Mouse (Mus musculus) megakaryocyte, embryonic 14.5 days (primary cell): ENCODE data around the gene Rnf130. TPM values are rescaled to one million over a fixed set of nuclear protein-coding genes. Genes with fewer than 3 reads are reported as not detected.

ENCODE experiments used
- H3K27me3 ChIP-seq: replicated peaks from 2 replicates; pipeline ENCODE3; 2012; ENCODE audit warnings: inconsistent platforms
- H3K36me3 ChIP-seq: replicated peaks from 2 replicates; pipeline ENCODE3; 2012; ENCODE audit warnings: low read length, inconsistent platforms, mixed read lengths
- H3K4me1 ChIP-seq: 2 replicates; pipeline ENCODE4 v1.6.1; 2012; ENCODE audit warnings: inconsistent platforms
- H3K4me3 ChIP-seq: replicated peaks from 2 replicates; pipeline ENCODE3; 2012; ENCODE audit warnings: moderate library complexity, mild to moderate bottlenecking, inconsistent platforms
- H3K9me3 ChIP-seq: 2 replicates; pipeline ENCODE4 v1.6.1; 2012; ENCODE audit warnings: inconsistent platforms
- FLI1 ChIP-seq: IDR thresholded peaks from 2 replicates; pipeline ENCODE4 v1.6.1; 2012; ENCODE audit warnings: low read length, inconsistent platforms, mixed read lengths
- GATA1 ChIP-seq: IDR thresholded peaks from 3 replicates; pipeline ENCODE4 v1.6.1; 2012; ENCODE audit warnings: mixed read lengths, low read length, inconsistent platforms, borderline replicate concordance
- polyA plus RNA-seq: library from polyadenylated mRNA; stranded (reverse); fragments of >175 nt; gene quantifications from 2 replicates; pipeline ENCODE4 v1.2.3, GENCODE M21; 2012; ENCODE audit warnings: low replicate concordance; ENCODE audit not compliant: insufficient read depth

Gene Rnf130
- polyA plus RNA-seq, result 23.9 and 25.1 TPM in 2 replicates

DNA sequence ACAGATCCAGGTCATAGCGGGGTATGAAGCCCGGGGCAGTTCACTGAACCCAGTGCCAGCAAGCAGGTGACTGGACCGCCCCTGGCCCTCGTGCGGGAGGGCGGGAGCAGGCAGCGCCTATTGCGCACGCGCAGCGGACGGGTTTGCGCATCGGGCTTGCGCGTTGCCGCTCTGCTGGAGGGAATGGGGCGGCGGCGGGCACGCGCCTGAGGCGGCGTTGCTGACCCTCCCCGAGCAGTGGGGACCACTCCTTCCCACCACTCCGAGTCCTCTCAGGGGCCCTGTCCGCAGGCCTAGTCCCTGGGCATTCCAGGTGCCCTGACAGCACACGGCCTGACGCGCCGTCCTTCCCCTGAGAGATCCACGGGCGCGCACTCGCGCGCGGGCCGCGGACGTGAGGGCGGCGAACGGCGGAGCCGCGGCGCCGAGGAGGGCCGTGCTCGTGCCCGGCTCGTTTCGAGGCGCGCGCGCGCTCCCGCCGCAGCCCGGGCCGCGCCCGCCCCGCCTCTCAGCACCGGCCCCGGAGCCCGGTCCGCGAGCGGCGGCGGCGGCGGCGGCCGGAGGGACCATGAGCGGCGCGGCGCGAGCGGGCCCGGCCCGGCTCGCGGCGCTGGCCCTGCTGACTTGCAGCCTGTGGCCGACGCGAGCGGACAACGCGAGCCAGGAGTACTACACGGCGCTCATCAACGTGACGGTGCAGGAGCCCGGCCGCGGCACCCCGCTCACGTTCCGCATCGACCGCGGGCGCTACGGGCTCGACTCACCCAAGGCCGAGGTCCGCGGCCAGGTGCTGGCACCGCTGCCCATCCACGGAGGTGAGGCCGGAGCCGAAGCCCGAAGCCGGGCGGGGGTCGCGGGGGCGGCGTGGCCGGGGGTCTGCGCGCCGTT lies at the start of gene Rnf130:
Gene Rnf130, plus strand, starts transcription at position 514 of the 888 bp plus-strand sequence.
- Histone ChIP-seq H3K27me3 (no peaks in the 10 kb centered on the region), H3K4me3 (peak within 1 kb of the TSS; percentile 99), H3K36me3 (no peaks in the 10 kb centered on the region), H3K4me1 (peaks cover 53% of the 10 kb centered on the region), H3K9me3 (no peaks in the 10 kb centered on the region)
- TF ChIP-seq FLI1 (peak; percentile 66; the same call in 1 of the 2 replicates), GATA1 (no peak)

DNA sequence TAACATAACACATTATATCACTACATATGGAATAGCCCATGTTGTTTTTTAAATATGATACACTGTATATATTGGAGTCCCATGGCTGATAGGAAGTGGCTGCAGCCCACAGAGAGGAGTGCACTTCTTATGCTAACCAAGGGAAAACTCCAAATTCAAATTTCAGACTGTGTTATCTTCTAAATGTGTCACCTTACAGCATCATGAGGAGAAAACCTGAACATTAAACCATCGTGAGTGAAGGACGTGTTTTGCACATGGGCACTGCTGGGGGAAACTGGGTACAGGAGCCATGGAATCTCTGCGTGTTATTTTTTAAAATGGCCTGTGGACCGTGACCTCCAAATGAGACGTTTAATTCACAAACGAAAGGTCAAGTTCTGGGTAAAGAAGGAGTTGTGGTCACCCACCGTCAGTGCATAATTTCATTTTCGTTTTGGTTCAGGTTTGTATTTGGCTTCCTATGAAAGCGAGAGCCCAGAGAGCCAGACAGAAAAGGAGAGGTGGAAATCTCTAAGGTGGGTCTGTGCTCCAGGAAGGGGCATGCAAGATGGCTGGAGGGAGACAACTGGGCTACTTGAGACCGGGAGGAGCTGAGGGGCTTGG lies 47.1 kb upstream of the Rnf130 start:
- Histone ChIP-seq H3K9me3 (peaks cover 10% of the 10 kb centered on the region), H3K27me3 (peaks cover 10% of the 10 kb centered on the region), H3K4me3 (no peak overlapping the region), H3K4me1 (peaks cover 34% of the 10 kb centered on the region), H3K36me3 (no peaks in the 10 kb centered on the region)
- TF ChIP-seq FLI1, result no peak
- no peak for TF ChIP-seq GATA1

DNA sequence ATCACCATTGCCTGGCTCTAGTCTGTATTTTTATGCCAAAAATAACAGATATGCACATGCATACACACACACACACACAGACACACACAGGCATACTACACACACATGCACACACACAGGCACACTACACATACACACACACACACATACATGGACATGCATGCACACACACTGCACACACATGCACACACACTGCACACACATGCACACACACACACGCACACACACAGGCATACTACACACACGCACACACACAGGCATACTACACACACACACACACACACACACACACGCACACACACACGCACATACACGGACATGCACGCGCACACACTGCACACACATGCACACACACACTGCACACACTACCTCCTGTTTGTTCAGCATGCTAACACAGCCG lies 46.2 kb upstream of the Rnf130 start:
- Histone ChIP-seq H3K9me3 (peaks cover 4% of the 10 kb centered on the region; the same call in 1 of the 2 replicates), H3K4me3 (no peak overlapping the region), H3K4me1 (peaks cover 41% of the 10 kb centered on the region), H3K36me3 (no peaks in the 10 kb centered on the region), H3K27me3 (peaks cover 10% of the 10 kb centered on the region)
- no peak for TF ChIP-seq FLI1
- TF ChIP-seq GATA1, result no peak

DNA sequence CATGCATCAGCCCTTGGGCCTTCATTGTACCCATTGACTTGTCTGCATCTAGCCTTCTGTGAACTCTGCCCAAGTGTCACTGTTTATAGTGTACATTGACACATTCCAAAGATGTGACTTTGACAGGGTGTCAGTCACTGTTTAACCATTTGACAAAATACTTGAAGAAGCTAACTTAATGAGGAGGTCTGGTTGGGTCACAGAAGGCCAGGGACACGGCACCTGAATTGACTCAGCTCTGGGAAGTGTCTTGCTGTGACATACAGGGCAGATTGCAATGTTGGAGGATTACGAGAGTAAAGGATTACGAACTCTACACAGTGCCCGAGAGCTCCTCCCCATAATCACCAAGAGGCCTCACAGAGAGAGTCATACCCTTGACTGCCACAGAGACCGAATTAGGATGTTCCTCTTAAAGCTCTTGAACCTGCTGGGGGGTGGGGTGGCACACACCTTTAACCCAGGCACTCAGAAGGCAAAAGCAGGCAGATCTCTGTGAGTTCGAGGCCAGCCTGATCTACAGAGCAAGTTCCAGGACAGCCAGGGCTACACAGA lies 44.4 kb upstream of the Rnf130 start:
- H3K9me3 ChIP-seq, result no peaks in the 10 kb centered on the region
- peaks cover 10% of the 10 kb centered on the region for H3K27me3 ChIP-seq
- TF ChIP-seq GATA1, result no peak
- no peak for TF ChIP-seq FLI1
- no peaks in the 10 kb centered on the region for H3K36me3 ChIP-seq
- H3K4me1 ChIP-seq, result peaks cover 52% of the 10 kb centered on the region
- no peak overlapping the region for H3K4me3 ChIP-seq

DNA sequence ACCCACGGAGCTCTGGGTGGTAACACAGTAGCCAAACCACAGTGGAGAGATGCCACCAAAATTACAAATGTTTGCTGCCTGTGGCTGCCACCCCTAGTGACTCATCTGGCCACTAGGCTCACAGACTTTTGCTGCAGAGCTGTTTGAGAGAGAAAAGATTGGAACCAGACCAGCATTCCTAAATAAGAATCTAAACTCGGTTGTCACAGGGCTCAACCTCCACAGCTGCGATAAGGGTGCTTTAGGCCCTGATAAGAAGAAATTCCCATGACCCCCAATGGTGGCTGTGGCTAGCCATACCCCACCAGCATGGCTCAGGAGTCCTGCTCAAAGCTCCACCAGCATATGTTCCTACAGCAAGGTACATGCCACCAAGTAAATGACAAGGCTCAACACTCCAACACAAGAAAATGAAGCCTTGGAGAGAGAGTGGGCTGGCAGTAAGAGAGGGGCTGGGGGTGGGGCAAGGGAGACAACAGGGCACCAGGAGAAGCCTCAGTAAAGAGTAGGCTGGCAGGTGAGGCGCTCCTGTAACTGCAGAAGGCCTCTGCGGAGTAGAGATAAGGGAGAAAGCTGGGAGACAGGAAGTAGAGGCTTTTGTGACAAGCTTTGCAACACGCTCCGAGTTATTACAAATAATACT lies 43.7 kb upstream of the Rnf130 start:
- no peak overlapping the region for H3K4me3 ChIP-seq

DNA sequence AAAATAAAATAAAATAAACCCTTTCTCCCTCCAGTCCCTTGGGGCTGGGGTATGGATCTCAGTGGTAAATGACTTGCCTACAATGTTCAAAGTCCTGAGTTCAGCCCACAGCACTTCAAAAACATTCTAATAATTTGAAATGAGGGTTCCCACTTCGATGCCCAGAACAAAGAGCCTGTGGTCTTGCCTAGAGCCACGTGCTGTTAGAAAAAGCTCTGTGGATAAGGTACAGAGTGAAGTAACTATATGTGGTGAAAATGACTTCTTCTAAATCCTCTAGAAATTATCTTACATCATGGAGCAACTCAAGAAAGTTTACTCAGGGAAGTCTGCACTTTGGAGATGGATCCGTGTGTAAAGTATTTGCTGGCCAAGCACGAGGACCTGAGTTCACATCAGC lies 43.1 kb upstream of the Rnf130 start:
- Histone ChIP-seq H3K4me1 (peaks cover 55% of the 10 kb centered on the region), H3K36me3 (no peaks in the 10 kb centered on the region), H3K4me3 (no peak overlapping the region), H3K27me3 (peaks cover 10% of the 10 kb centered on the region), H3K9me3 (no peaks in the 10 kb centered on the region)
- TF ChIP-seq FLI1 (no peak), GATA1 (no peak)

More for the DNA sequence above, 43.7 kb upstream of the Rnf130 start:
- Histone ChIP-seq H3K27me3 (peaks cover 10% of the 10 kb centered on the region), H3K9me3 (no peaks in the 10 kb centered on the region), H3K36me3 (no peaks in the 10 kb centered on the region), H3K4me1 (peaks cover 55% of the 10 kb centered on the region)
- TF ChIP-seq FLI1 (no peak), GATA1 (no peak)

DNA sequence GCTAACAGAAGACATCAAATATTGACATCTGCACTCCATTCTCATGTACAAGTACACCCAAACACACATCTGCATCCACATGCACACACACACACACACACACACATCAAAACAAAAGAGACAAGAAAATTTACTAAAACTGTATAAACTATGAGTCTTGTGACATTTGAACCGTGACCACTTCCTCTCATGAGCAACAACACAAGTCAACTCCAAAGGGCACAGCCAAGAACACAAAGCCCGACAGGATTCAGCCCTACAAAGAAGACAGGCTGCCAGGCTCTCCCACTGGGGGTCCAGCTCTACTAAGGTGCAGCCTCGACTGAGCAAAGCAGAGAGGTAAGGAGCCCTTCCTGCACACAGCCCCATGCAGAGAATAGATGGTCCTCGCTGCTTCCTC lies 42.3 kb upstream of the Rnf130 start:
- TF ChIP-seq GATA1 (no peak), FLI1 (no peak)
- Histone ChIP-seq H3K9me3 (no peaks in the 10 kb centered on the region), H3K36me3 (no peaks in the 10 kb centered on the region), H3K4me3 (no peak overlapping the region), H3K4me1 (peaks cover 55% of the 10 kb centered on the region), H3K27me3 (peaks cover 8% of the 10 kb centered on the region)

DNA sequence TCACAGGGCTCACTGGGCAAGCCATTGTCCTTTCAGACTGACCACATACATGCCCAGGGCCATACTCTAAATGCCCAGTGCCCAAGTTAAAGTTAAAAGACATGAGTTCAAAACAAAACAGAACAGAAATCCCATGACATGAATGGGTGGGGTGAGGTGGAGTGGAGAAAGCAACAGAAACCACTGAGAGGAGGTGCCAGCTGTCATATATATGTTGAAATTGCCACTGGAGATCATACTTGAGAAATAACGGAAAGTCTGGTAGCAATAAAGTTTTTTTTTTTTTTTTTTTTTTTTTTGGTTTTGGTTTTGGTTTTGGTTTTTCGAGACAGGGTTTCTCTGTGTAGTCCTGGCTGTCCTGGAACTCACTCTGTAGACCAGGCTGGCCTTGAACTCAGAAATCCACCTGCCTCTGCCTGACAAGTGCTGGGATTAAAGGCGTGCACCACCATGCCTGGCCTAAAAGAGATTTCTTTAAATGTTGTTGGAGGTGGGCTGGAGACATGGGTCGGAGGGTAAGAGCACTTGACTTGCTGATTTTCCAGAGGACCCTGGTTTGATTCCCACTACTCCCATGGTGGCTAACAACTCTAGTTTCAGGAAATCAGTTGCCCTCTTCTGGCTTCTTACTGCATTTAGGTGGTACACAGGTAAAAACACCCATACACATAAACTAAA lies 41.1 kb upstream of the Rnf130 start:
- Histone ChIP-seq H3K4me3 (peak overlapping the region; percentile 6), H3K4me1 (peaks cover 55% of the 10 kb centered on the region), H3K9me3 (no peaks in the 10 kb centered on the region), H3K36me3 (no peaks in the 10 kb centered on the region), H3K27me3 (peaks cover 8% of the 10 kb centered on the region)
- TF ChIP-seq GATA1 (no peak), FLI1 (no peak)

DNA sequence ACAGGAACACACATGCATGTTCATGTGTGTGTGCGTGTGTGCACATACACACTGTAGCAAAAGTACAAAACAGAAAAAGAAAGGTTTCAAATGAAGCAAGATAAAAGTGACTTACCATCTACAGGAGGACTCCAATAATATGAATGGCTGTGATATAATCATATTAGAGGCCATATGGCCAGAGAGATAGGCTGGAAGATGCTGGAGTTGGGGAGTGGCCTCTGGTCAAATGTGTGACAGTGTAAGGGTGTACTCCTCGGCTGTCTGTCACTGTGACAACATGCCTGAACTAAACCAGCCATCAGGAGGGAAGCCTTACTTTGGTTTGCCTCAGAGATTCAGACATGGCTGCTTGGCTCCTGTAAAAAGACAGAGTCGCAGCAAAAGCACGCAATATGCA lies 40.1 kb upstream of the Rnf130 start:
- H3K36me3 ChIP-seq, result no peaks in the 10 kb centered on the region
- no peaks in the 10 kb centered on the region for H3K9me3 ChIP-seq
- H3K4me1 ChIP-seq, result peaks cover 58% of the 10 kb centered on the region
- no peaks in the 10 kb centered on the region for H3K27me3 ChIP-seq
- H3K4me3 ChIP-seq, result no peak overlapping the region
- no peak for TF ChIP-seq GATA1
- TF ChIP-seq FLI1, result no peak
